Mouse (Mus musculus): ENCODE results near the gene Efna2.

Gene Efna2

GRCm38 (mm10) chr10:80227877-80228775 is 48.8 kb downstream of the Efna2 start:
- DNase-seq (ENCODE audit: low read depth), result no peak

- no peak for DNase-seq (ENCODE audit: low read depth)
Measured at GRCm38 (mm10) chr10:80236145-80236825, 57.0 kb downstream of the Efna2 start.

- no peak for DNase-seq (ENCODE audit: low read depth)
Measured at GRCm38 (mm10) chr10:80237020-80237419, 57.7 kb downstream of the Efna2 start.

GRCm38 (mm10) chr10:80238306-80238705 is 59.0 kb downstream of the Efna2 start:
- no peak for DNase-seq (ENCODE audit: low read depth)
